Mouse (Mus musculus): ENCODE measurements around the gene Gm10964.

DNA sequence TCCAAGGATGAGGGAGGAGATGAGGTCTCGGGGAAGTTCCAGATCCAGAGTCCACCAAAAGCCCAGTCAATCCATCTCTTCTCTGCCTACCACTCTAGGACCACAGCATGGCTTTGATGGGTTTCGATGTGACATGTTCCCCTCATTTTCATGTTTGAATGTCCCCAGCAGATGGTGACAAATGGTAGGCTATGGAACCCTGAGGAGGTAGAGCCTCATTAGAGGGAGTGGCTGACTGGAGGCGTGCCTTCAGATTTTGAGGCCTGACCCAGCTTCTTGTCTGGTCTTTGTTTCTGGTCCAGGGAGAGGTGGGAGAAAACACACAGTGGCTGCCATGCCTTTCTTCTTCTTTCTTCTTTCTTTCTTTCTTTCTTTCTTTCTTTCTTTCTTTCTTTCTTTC is 48.7 kb upstream of the Gm10964 start:
- no peak for TF ChIP-seq CTCF (IDR thresholded peaks at IDR 0.05; ENCODE audit: extremely low read depth, insufficient read length, insufficient replicate concordance, low read depth, low read length)
- no peak for TF ChIP-seq POLR2A (IDR thresholded peaks at IDR 0.05; ENCODE audit: low read depth, low read length)
